Mouse (Mus musculus) lung, postnatal 25 days (tissue): ENCODE measurements around the gene Gm17606.
"Not testable (repeated sequence)": the region's sequence is repeated elsewhere in the genome, so short reads cannot be mapped to it uniquely, and the experiment has no call there.

Experiments used
- DNase-seq: peaks from one replicate; pipeline ENCODE4 v3.0.0; 2022; ENCODE audit warnings: low spot score

Gene Gm17606

GRCm38 (mm10) chr14:54640946-54641304 lies at the start of gene Gm17606:
Gene Gm17606 (plus strand): TSS chr14:54640952.
- DNase-seq, result no peak

- no peak for DNase-seq
These were observed 49.7 kb upstream of the Gm17606 start for GRCm38 (mm10) chr14:54591056-54591455.

- DNase-seq, result no peak
These were observed 48.3 kb upstream of the Gm17606 start for GRCm38 (mm10) chr14:54592319-54592934.

GRCm38 (mm10) chr14:54594055-54594454 lies 46.7 kb upstream of the Gm17606 start:
- no peak for DNase-seq

- no peak for DNase-seq
These were observed 45.9 kb upstream of the Gm17606 start for GRCm38 (mm10) chr14:54594631-54595414.

- DNase-seq, result no peak
These were observed 43.7 kb upstream of the Gm17606 start for GRCm38 (mm10) chr14:54597084-54597483.

GRCm38 (mm10) chr14:54601601-54602000 lies 39.2 kb upstream of the Gm17606 start:
- DNase-seq, result no peak

- no peak for DNase-seq
These were observed 38.1 kb upstream of the Gm17606 start for GRCm38 (mm10) chr14:54602613-54603012.

- DNase-seq, result peak; percentile 97
These were observed 37.6 kb upstream of the Gm17606 start for GRCm38 (mm10) chr14:54603038-54603654.

- DNase-seq, result no peak
These were observed 37.1 kb upstream of the Gm17606 start for GRCm38 (mm10) chr14:54603686-54604085.

GRCm38 (mm10) chr14:54605752-54606321 lies 34.9 kb upstream of the Gm17606 start, which contains the start of gene 4931414P19Rik:
Gene 4931414P19Rik (minus strand): TSS chr14:54605993.
- DNase-seq, result peak; percentile 78

- DNase-seq, result no peak
These were observed 33.5 kb upstream of the Gm17606 start for GRCm38 (mm10) chr14:54607226-54607625.

GRCm38 (mm10) chr14:54609245-54609644 lies 31.5 kb upstream of the Gm17606 start:
- no peak for DNase-seq

- peak; percentile 30 for DNase-seq
These were observed 30.8 kb upstream of the Gm17606 start for GRCm38 (mm10) chr14:54609962-54610361.

GRCm38 (mm10) chr14:54610648-54611047 lies 30.1 kb upstream of the Gm17606 start:
- no peak for DNase-seq

GRCm38 (mm10) chr14:54614130-54614529 lies 26.6 kb upstream of the Gm17606 start:
- not testable (repeated sequence) for DNase-seq

GRCm38 (mm10) chr14:54616226-54616825 lies 24.4 kb upstream of the Gm17606 start:
- no peak for DNase-seq

- DNase-seq, result no peak
These were observed 23.4 kb upstream of the Gm17606 start for GRCm38 (mm10) chr14:54617152-54617896.

- peak; percentile 90 for DNase-seq
These were observed 22.8 kb upstream of the Gm17606 start, which contains the start of gene Psmb5 for GRCm38 (mm10) chr14:54617897-54618365. Gene Psmb5 (minus strand): TSS chr14:54618022.

- no peak for DNase-seq
These were observed 19.6 kb upstream of the Gm17606 start, which contains the start of gene Psmb11 for GRCm38 (mm10) chr14:54621133-54621532. Gene Psmb11 (plus strand): TSS chr14:54621433.

- DNase-seq, result no peak
These were observed 17.4 kb upstream of the Gm17606 start for GRCm38 (mm10) chr14:54623334-54623733.
